Mouse (Mus musculus) layer of hippocampus, postnatal 36 days (tissue): ENCODE results near the gene Plac9a. TPM values are rescaled to one million over a fixed set of nuclear protein-coding genes. Genes with fewer than 3 reads are reported as not detected.
"Not testable (repeated sequence)": the region's sequence is repeated elsewhere in the genome, so short reads cannot be mapped to it uniquely, and the experiment has no call there.

Source experiments
- DNase-seq, 2 experiments: peaks; one replicate each; pipeline ENCODE4 v3.0.0; 2022
- total RNA-seq, 2 experiments: library from RNA; stranded (reverse); gene quantifications; 2 replicates each; pipeline ENCODE4 v1.2.3; 2021

Gene Plac9a
- total RNA-seq, 2 experiments from 2014 or later: not detected

- no peak for DNase-seq
Measured at GRCm38 (mm10) chr14:25863721-25864120, 39.2 kb downstream of the Plac9a start.

- no peak for DNase-seq
Measured at GRCm38 (mm10) chr14:25861771-25862530, 40.9 kb downstream of the Plac9a start.

GRCm38 (mm10) chr14:25857940-25858339 lies 45.0 kb downstream of the Plac9a start:
- no peak for DNase-seq

- DNase-seq: no peak
Measured at GRCm38 (mm10) chr14:25857168-25857621, 45.7 kb downstream of the Plac9a start.

GRCm38 (mm10) chr14:25855241-25855885 lies 47.5 kb downstream of the Plac9a start:
- no peak for DNase-seq

- no peak for DNase-seq
Measured at GRCm38 (mm10) chr14:25853717-25854452, 49.0 kb downstream of the Plac9a start.

- no peak for DNase-seq
Measured at GRCm38 (mm10) chr14:25853295-25853694, 49.6 kb downstream of the Plac9a start.

GRCm38 (mm10) chr14:25852121-25852561 lies 50.8 kb downstream of the Plac9a start:
- DNase-seq: peak; percentile 63 to 67

GRCm38 (mm10) chr14:25851189-25851588 lies 51.7 kb downstream of the Plac9a start:
- DNase-seq: no peak

- DNase-seq: no peak
Measured at GRCm38 (mm10) chr14:25850433-25850832, 52.5 kb downstream of the Plac9a start.

GRCm38 (mm10) chr14:25848708-25849107 lies 54.2 kb downstream of the Plac9a start:
- DNase-seq: not testable (repeated sequence)

GRCm38 (mm10) chr14:25848237-25848636 lies 54.7 kb downstream of the Plac9a start:
- no peak for DNase-seq

GRCm38 (mm10) chr14:25847660-25848059 lies 55.2 kb downstream of the Plac9a start:
- DNase-seq: no peak

GRCm38 (mm10) chr14:25846516-25846915 lies 56.4 kb downstream of the Plac9a start:
- no peak for DNase-seq

- no peak for DNase-seq
Measured at GRCm38 (mm10) chr14:25845832-25846383, 57.0 kb downstream of the Plac9a start.

- DNase-seq: no peak
Measured at GRCm38 (mm10) chr14:25844372-25844771, 58.5 kb downstream of the Plac9a start.

GRCm38 (mm10) chr14:25842688-25843003 lies 60.3 kb downstream of the Plac9a start:
- DNase-seq: no peak

- DNase-seq: peak; percentile 73 to 78
Measured at GRCm38 (mm10) chr14:25841991-25842687, 60.8 kb downstream of the Plac9a start, which contains the start of gene Anxa11. Gene Anxa11, plus strand, starts transcription at chr14:25842156.

- DNase-seq: no peak
Measured at GRCm38 (mm10) chr14:25841579-25841978, 61.3 kb downstream of the Plac9a start.

GRCm38 (mm10) chr14:25840961-25841360 lies 61.9 kb downstream of the Plac9a start:
- no peak for DNase-seq

GRCm38 (mm10) chr14:25839791-25840190 lies 63.1 kb downstream of the Plac9a start:
- DNase-seq: no peak

GRCm38 (mm10) chr14:25838411-25838810 lies 64.5 kb downstream of the Plac9a start:
- DNase-seq: no peak
